Mouse (Mus musculus): ENCODE measurements around the gene Fam107b. TPM values are rescaled to one million over a fixed set of nuclear protein-coding genes. Genes with fewer than 3 reads are reported as not detected.

Gene Fam107b
- polyA plus RNA-seq, 1 experiment from 2014 or later = 34.4 TPM

DNA sequence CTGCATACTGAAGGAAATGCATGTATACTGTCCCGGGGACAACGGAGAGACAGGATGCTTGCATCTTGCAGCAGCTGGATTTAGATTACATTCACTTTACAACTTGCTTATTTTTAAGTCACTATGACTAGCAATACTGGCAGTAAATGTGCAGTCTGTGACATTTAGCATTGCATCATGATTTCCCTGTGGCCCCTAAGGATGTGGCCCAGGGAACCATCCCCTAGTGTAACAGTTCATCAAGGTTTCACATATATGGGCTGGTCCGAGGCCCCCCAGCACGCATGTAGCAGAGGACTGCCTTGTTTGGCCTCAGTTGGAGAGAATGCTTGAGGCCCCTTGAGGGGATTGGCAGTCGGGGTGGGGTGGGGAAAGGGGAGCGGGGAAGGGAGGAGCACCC, 235.5 kb downstream of the Fam107b start:
- Histone ChIP-seq H3K4me2 (ENCODE audit: low read depth, low read length) (no peak overlapping the region), H3K27me3 (ENCODE audit: control insufficient read depth, insufficient read depth, low read length) (no peaks in the 10 kb centered on the region), H3K4me3 (ENCODE audit: low read length) (no peak overlapping the region), H3K27ac (ENCODE audit: low read length) (no peak overlapping the region), H3K4me1 (ENCODE audit: control insufficient read depth, insufficient read depth, low read length) (no peaks in the 10 kb centered on the region), H3K36me3 (ENCODE audit: control insufficient read depth, insufficient read depth) (no peaks in the 10 kb centered on the region), H3K9ac (ENCODE audit: low read length) (no peak overlapping the region), H3K9me3 (replicated peaks; ENCODE audit: control insufficient read depth, low read length) (no peaks in the 10 kb centered on the region)
- no peak for ATAC-seq (replicated peaks; ENCODE audit: extremely low read depth, insufficient read depth, low FRiP score)
- 55% methylated on average over 6 of the region's 6 CpGs for WGBS

DNA sequence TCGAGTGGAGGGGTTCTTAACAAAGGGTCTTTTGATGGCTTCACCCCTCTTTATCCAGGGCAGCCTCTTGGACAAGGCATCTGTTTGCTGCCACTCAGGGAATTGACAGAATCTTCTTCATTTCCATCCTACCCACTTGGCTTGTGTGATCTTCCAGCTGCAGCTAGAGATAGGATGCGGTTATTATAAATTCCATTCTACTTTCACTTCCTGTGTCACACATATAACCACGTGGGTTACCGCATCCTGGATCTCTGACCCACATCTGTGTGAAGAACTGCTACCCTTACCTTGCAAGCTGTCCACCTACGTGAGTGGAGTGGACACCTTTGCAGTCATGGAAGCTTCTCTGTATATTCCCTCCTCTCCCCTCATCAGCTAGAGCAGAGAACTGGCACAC, 240.0 kb downstream of the Fam107b start:
- no peaks in the 10 kb centered on the region for H3K27me3 ChIP-seq (ENCODE audit: control insufficient read depth, insufficient read depth, low read length)
- H3K4me3 ChIP-seq (ENCODE audit: low read length) = no peak overlapping the region
- H3K36me3 ChIP-seq (ENCODE audit: control insufficient read depth, insufficient read depth) = no peaks in the 10 kb centered on the region
- H3K4me1 ChIP-seq (ENCODE audit: control insufficient read depth, insufficient read depth, low read length) = no peaks in the 10 kb centered on the region
- no peak overlapping the region for H3K27ac ChIP-seq (ENCODE audit: low read length)
- no peak overlapping the region for H3K4me2 ChIP-seq (ENCODE audit: low read depth, low read length)
- WGBS = 62% methylated on average over 5 of the region's 5 CpGs
- no peaks in the 10 kb centered on the region for H3K9me3 ChIP-seq (replicated peaks; ENCODE audit: control insufficient read depth, low read length)
- no peak overlapping the region for H3K9ac ChIP-seq (ENCODE audit: low read length)
- no peak for ATAC-seq (replicated peaks; ENCODE audit: extremely low read depth, insufficient read depth, low FRiP score)

- Histone ChIP-seq H3K27me3 (ENCODE audit: control insufficient read depth, insufficient read depth, low read length) (no peaks in the 10 kb centered on the region), H3K27ac (ENCODE audit: low read length) (no peak overlapping the region), H3K4me2 (ENCODE audit: low read depth, low read length) (no peak overlapping the region), H3K4me3 (ENCODE audit: low read length) (no peak overlapping the region), H3K4me1 (ENCODE audit: control insufficient read depth, insufficient read depth, low read length) (no peaks in the 10 kb centered on the region), H3K9ac (ENCODE audit: low read length) (no peak overlapping the region), H3K36me3 (ENCODE audit: control insufficient read depth, insufficient read depth) (no peaks in the 10 kb centered on the region), H3K9me3 (replicated peaks; ENCODE audit: control insufficient read depth, low read length) (no peaks in the 10 kb centered on the region)
- ATAC-seq (replicated peaks; ENCODE audit: extremely low read depth, insufficient read depth, low FRiP score) = no peak
- WGBS = 65% methylated on average over 6 of the region's 6 CpGs
Observed at GRCm38 (mm10) chr2:3816142-3816609, 245.9 kb downstream of the Fam107b start.

DNA sequence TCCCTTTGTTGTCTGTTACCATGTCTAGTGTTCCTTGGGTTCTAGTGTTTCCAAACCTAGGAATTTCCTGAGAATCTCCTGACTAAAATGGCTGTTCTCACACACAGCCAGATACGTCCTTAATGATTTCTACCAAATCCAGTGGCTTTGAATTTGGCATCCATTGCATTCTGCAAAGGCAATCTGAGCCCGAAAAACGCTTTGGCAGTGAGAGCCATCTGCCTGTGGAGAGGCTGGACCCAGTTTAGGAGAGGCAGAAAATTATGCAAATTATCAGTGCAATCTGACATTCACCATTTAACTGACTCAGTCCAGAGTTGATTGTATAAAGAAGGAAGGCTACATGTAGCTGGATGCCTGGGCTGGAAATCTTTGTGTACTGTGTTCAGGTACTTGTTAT, 247.3 kb downstream of the Fam107b start:
- 84% methylated on average over 3 of the region's 3 CpGs for WGBS
- ATAC-seq (replicated peaks; ENCODE audit: extremely low read depth, insufficient read depth, low FRiP score) = no peak

GRCm38 (mm10) chr2:3822483-3823455, 252.5 kb downstream of the Fam107b start:
- H3K4me1 ChIP-seq (ENCODE audit: control insufficient read depth, insufficient read depth, low read length) = no peaks in the 10 kb centered on the region
- no peak overlapping the region for H3K9ac ChIP-seq (ENCODE audit: low read length)
- no peak overlapping the region for H3K27ac ChIP-seq (ENCODE audit: low read length)
- H3K4me2 ChIP-seq (ENCODE audit: low read depth, low read length) = no peak overlapping the region
- H3K4me3 ChIP-seq (ENCODE audit: low read length) = no peak overlapping the region
- H3K36me3 ChIP-seq (ENCODE audit: control insufficient read depth, insufficient read depth) = no peaks in the 10 kb centered on the region
- WGBS = 70% methylated on average over 8 of the region's 8 CpGs
- no peak for ATAC-seq (replicated peaks; ENCODE audit: extremely low read depth, insufficient read depth, low FRiP score)
- no peaks in the 10 kb centered on the region for H3K27me3 ChIP-seq (ENCODE audit: control insufficient read depth, insufficient read depth, low read length)
- H3K9me3 ChIP-seq (replicated peaks; ENCODE audit: control insufficient read depth, low read length) = no peaks in the 10 kb centered on the region

More for the DNA sequence above, 247.3 kb downstream of the Fam107b start:
- Histone ChIP-seq H3K4me1 (ENCODE audit: control insufficient read depth, insufficient read depth, low read length) (no peaks in the 10 kb centered on the region), H3K27me3 (ENCODE audit: control insufficient read depth, insufficient read depth, low read length) (no peaks in the 10 kb centered on the region), H3K9me3 (replicated peaks; ENCODE audit: control insufficient read depth, low read length) (no peaks in the 10 kb centered on the region), H3K27ac (ENCODE audit: low read length) (no peak overlapping the region), H3K4me2 (ENCODE audit: low read depth, low read length) (no peak overlapping the region), H3K36me3 (ENCODE audit: control insufficient read depth, insufficient read depth) (no peaks in the 10 kb centered on the region), H3K9ac (ENCODE audit: low read length) (no peak overlapping the region), H3K4me3 (ENCODE audit: low read length) (no peak overlapping the region)

Other genes with a start within 250 kb of the Fam107b start
- gene Rpp38, start 237.8 kb upstream of the Fam107b start, polyA plus RNA-seq (2015; fragmentation: Nextera tagmentation; extraction: Ambion mirVana) = 10.9 and 11.9 TPM in 2 replicates
- gene Acbd7, start 234.3 kb upstream of the Fam107b start, polyA plus RNA-seq (2015; fragmentation: Nextera tagmentation; extraction: Ambion mirVana) = 0.49 and 0.51 TPM in 2 replicates
- gene Olah, start 173.3 kb upstream of the Fam107b start, polyA plus RNA-seq (2015; fragmentation: Nextera tagmentation; extraction: Ambion mirVana) = not detected in 2 replicates
- 2.7 and 3.9 TPM in 2 replicates for gene Meig1, start 147.8 kb upstream of the Fam107b start, polyA plus RNA-seq (2015; fragmentation: Nextera tagmentation; extraction: Ambion mirVana)
- 3.9 and 5.3 TPM in 2 replicates for gene Dclre1c, start 146.4 kb upstream of the Fam107b start, polyA plus RNA-seq (2015; fragmentation: Nextera tagmentation; extraction: Ambion mirVana)
- gene Suv39h2, start 95.5 kb upstream of the Fam107b start, polyA plus RNA-seq (2015; fragmentation: Nextera tagmentation; extraction: Ambion mirVana) = 5.5 and 5.8 TPM in 2 replicates
- 3.2 and 3.9 TPM in 2 replicates for gene Gm45902, start 57.7 kb upstream of the Fam107b start, polyA plus RNA-seq (2015; fragmentation: Nextera tagmentation; extraction: Ambion mirVana)
- 75.8 and 86.8 TPM in 2 replicates for gene Hspa14, start 57.7 kb upstream of the Fam107b start, polyA plus RNA-seq (2015; fragmentation: Nextera tagmentation; extraction: Ambion mirVana)
- 0.35 and 0.69 TPM in 2 replicates for gene Cdnf, start 57.5 kb upstream of the Fam107b start, polyA plus RNA-seq (2015; fragmentation: Nextera tagmentation; extraction: Ambion mirVana)